Mouse (Mus musculus) megakaryocyte, embryonic 14.5 days (primary cell): Measurements from ENCODE around the gene Fbxl14.

Experiments
- FLI1 ChIP-seq: IDR thresholded peaks from 2 replicates; pipeline ENCODE4 v1.6.1; 2012; ENCODE audit warnings: low read length, inconsistent platforms, mixed read lengths
- GATA1 ChIP-seq: IDR thresholded peaks from 3 replicates; pipeline ENCODE4 v1.6.1; 2012; ENCODE audit warnings: mixed read lengths, low read length, inconsistent platforms, borderline replicate concordance

GRCm38 (mm10) chr6:119505525-119506225 is 26.2 kb downstream of the Fbxl14 start:
- TF ChIP-seq GATA1 (no peak), FLI1 (no peak)
